Mouse (Mus musculus) Muller cell, postnatal 12 days (primary cell): ENCODE measurements around the gene Orc4.
A peak's percentile ranks its signal among the peaks of the same experiment; 100 is the strongest.
"Not testable (repeated sequence)": the region's sequence is repeated elsewhere in the genome, so short reads cannot be mapped to it uniquely, and the experiment has no call there.

ENCODE experiments used
- DNase-seq: peaks from one replicate; pipeline ENCODE4 v3.0.0-alpha.2; 2015; ENCODE audit errors: inconsistent ontology term

Orc4 gene

DNA sequence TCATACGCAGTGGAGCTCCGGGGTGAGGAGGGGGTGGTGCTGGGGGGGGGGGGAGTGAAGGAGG lies at the start of gene Orc4:
Gene Orc4 (minus strand): TSS at position 26 of the 64 bp plus-strand sequence.
- DNase-seq = no peak

DNA sequence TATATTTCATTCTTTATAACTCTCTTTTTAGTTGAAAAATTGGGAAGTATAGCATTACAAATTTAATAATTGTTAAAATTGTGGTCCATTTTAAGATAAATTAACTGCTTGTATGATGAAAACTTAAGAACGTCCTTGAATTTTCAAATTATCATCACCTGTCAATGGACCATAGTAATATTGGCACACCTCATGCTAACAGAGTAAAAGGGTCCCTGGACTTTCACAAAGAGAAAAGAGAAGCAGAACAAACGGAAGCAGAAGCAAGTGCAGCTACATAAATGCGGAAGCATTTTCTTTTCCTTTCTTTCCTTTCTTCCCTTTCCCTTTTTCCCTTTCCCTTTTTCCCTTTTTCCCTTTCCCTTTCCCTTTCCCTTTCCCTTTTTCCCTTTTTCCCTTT lies 40.2 kb upstream of the Orc4 start:
- DNase-seq = no peak

DNA sequence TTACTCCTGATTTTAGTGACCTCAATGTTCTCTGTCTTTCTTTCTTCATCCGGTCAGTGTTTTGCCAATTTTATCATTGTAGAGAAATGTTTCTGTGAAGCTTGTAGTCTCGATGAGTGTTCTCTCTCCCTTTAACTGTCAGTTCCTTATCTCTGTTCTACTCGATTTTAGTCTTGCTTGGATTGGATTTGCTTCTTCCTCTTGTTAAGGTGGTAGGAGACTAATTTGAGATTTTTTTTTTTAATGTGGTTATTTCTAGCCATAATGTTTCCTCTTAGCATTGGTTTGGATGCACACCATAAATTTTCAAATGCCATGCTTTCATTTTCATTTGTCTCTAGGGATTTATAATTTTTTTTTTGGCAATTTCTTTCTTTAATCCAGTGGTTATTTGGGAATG lies 28.8 kb upstream of the Orc4 start:
- DNase-seq = no peak

DNA sequence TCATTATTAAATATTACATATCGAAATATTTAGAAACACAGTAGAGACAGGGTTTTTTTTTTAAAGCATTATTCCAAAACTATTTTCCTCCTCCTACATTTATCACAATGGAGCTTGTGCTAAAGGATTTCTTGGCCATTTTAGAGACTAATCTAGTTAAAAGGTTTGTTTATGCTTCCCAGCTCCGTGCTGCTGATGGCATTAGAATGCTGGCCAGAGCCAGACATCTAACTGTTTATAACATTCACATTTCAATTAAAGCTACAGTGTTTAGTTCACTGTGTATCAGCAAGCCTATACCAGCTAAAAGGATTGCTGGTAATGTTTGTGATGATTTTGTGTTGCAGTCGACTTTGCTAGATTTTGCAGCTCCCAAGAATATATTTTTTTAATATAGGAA lies 6.5 kb upstream of the Orc4 start:
- no peak for DNase-seq

DNA sequence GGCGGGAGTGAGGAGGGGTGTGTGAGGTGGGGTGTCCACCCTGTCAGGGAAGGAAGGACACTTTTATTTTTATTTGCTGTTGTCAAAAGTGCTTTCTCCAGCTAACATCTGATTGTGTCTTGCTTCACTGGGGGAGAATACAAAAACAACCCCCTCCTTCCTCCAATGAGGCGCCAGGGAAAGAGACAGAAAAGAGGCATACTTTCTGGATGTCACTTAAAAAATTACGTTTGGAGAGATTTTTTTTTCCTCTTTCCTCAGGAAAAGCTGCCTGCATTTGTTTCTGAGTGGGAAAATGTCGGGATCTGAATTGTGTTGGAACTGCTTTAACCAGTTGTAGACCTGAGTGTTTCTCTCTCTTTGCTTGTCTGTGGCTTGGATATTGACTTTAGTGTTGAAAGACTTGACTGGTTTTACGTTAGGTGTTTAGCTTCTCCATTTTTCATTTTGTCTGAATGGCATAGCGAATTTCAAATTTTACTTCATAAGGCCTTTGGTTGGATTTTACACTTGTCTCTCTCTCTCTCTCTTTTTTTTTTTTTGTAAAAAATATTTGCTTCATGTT lies 321 bp upstream of the Orc4 start:
- DNase-seq = peak; percentile 33

DNA sequence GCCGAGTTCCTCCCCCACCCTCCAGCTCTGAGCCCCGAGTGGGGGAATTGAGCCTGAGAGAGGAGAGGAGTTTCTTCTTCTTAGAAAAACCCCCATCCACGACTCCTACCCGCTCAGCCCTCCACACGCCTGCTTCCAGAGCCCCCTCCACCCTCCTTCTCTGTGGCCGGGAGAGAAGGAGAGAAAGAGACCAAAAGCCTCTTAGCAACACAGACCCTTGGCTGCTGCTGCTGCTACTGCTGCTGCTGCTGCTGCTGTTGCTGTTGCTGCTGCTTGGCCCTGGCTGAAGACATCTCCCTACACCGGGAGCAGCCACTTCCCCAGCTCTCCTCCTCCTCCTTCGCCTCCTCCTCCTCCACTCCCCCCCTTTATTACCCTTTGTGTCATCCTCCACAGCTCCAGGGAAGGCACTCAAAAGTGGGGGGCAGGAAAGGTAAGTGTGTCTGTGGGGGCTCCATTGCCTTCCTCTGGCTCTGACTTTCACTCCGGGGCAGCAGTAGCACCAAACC lies 280 bp downstream of the Orc4 start:
- no peak for DNase-seq

DNA sequence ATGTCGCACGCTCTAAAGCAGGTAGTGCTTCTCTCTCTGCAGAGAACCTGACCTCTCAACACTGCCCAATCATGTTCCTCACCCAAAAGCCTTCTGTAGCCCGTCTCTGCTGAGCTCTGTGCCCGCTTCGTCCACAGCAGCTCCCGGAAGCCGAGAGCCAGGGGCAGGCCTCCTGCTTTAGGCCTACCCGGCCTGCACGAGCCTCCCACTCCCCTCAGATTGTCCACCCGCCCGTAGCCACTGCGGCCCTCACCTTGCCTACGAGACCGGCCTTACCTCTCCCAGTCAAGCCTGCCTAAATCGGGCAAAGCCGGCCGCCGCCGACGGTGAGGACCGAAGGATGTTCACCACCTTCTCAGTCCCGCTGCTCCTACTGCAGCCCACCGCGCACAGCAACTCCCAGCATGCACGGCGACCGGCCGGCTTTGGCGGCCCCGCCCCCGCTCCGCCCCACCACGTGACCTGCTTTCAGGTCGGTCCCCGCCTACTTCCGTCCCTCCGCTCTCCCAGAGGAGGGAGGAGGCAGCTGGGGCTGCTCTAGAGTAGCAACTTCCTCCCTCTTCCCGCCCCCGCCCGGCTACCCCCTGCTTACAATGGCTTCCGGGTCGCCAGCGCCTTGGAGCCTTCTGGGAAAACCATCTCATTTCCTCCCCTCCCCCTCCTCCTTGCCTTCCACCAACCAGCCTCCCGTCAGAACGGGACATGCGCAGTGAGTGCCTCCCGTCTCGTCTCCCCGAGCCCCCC lies 1.1 kb downstream of the Orc4 start, which contains the start of gene Mbd5:
Gene Mbd5 (plus strand): TSS at position 668 of the 744 bp plus-strand sequence.
- DNase-seq = peak; percentile 100

DNA sequence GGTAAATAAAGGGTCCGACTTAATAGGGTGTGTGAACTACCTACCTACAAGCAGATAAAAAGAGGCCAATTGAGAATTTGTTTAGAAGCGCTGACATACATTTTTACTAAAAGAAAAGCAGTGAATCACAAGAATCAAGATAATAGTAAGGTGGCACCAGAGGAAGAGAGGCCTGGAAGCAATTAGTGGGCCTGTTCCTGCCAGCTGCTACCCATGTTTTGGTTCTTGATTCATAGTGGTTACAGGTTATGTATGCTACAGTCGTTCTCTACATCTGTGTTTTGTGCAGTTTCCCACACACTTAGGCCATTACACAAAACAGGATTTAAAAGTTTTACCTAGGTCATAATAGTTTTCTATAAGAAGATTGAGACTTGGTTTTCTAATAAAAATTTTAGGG lies 2.3 kb downstream of the Orc4 start:
- peak; percentile 9 for DNase-seq

DNA sequence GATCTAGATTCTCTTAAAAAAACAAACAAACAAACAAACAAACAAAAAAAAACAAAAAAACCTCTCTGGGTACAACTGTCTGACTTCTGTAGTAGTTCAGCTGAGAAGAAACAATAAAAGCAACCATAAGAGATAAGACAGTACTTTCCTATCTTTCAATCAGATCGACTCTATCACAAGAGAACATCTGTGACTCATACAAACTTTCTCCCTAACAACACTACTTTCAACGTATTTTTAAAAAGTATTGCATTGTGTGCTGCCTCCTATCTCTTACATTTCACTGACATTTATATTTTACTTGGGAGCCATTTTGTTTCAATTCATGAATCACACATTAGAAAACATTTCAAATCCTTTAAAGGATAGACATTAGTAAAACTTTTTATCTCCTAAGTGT lies 15.0 kb downstream of the Orc4 start:
- DNase-seq = no peak

DNA sequence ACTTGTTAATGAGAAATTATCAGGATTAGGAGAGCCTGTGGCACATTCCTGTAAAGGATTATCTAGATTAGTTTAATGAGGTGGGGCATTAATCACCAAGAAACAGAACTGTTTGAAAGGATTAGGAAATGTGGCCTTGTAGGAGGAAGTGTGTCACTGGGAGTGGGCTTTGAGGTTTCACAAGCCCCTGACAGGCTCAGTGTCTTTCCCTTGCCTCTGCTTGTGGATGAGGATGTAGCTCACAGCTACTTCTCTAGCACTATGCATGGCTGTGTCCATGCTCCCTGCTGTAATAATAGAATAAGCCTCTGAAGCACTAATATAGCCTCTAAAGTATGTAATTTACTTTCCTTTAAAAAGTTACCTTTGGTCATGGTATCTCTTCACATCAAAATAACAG lies 34.2 kb downstream of the Orc4 start:
- DNase-seq = no peak

DNA sequence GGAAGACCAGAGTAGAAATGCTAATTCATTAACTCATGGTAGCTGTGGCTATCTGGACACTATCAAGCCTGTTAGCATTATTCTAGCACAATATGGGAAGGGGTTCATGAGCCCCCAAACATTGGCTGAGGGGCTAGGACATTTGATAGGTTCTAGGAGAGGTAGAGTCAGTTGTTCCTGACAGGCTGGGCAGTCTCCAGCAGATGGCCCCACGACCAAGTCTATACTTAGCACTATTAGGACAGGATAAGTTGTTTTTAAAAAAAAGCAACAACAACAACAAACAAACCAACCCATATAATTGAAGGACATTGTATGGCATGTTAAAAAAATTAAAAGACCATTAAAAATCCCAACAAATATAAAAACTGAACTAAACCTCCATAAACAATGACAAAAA lies 35.9 kb downstream of the Orc4 start:
- DNase-seq = no peak

DNA sequence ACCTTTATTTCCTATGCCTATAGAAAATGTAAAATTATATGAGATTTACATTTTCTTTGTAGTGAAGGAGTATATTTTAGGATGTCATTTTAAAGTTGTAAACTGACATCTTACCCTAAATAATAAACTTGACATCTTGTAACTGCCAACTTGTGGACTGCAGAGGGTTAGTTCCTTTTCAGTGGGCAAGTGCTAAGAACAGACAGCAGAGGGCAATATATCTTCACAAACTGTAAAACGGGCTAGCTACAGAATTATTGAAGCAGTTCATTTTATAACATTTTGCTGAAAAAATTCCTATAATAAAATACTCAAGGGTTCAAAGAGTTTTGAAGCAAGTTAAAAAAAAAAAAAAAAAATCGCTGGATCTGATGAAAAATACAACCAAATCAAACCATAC lies 41.2 kb downstream of the Orc4 start:
- DNase-seq = no peak

DNA sequence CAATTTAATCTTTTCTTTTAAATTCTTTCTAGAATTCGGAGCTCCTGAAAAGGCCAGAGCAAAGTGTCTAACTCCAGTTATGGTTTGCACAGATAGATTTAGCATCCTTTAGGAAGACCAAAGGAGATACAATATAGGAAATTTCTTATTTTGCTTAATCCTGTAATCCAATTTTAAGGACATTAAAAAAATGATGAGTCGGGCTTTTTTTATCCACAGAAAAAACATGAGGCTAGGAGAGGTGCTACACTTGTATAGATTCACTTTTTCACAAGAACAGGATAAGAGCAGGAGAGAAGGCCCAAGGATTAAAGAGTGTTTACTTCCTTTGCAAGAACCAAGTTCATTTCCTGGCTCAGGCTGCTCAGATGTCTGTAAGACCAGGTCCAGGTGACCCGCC lies 54.9 kb downstream of the Orc4 start:
- DNase-seq = no peak

DNA sequence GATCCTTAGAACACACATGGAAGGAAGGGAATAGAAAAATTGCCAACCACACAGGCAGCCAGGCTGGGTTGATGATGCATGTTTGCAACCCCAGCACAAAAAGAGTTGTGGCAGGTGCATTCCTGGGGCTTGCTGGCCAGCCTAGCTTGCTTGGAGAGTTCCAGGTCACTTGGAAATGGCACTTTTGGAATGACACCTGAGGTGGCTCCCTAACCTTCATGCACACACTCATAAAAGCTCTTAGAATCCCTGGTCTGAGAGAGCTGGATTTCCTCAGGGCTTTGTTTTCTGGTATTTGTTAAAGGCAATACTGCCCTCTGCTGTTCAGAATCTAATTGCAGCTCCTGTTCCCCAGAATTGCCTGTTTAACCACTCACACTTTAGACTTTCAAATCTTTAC lies 64.1 kb downstream of the Orc4 start:
- peak; percentile 44 for DNase-seq

DNA sequence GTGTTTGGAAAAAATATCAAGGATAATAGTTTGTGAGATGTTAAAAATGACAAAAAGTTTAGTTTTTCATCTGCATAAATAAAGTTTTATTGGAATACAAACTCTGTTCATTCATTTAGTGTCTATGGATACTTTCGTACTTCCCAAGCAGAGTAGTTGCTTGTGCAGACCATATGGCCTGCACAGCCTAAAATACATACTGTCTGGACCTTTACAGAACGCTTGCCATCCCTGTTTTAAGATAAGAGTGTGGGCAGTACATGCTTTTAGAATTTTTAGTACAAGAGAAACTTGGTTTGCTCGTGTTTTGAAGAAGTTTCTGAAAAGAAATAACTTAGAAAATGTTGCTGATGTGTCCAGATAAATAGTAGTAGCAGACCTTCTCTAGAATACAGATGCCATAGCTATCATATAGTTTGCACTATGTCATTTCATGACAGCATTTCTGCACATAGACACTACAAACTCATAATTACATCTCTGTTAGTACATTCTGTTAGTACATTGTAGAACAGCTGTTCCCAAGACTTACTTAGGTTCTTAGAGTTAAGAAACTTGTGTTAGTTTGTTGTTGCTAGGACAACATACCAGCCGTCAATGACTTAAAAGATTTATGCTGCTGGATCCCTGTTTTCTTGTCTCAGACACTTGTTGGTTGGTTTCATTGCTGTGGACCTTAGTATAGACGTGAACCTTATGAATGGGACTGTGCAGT lies 81.7 kb downstream of the Orc4 start:
- no peak for DNase-seq

DNA sequence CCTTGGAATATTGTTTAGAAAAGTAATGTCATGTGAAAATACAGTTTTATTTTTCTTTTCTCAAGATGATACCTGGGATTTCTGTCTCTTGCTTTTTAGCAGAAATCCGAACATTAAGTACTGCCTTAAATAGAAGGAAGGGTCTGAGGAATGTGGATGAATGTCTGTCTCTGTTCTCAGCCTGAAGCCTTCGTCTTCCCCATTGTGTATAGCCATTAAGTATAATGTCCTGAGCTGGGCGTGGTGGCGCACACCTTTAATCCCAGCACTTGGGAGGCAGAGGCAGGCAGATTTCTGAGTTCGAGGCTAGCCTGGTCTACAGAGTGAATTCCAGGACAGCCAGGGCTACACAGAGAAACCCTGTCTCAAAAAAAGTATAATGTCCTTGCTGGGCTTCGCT lies 84.5 kb downstream of the Orc4 start:
- not testable (repeated sequence) for DNase-seq
